Mouse (Mus musculus) heart, embryonic 11.5 days (tissue): ENCODE data around the gene Krt83. TPM values are rescaled to one million over a fixed set of nuclear protein-coding genes. Genes with fewer than 3 reads are reported as not detected.

Experiments used
- ATAC-seq: fragments of 200-750 bp; cut with Nextera tagmentation; replicated peaks from 2 replicates; pipeline ENCODE4 v1.8.0; 2017; ENCODE audit warnings: moderate library complexity; ENCODE audit not compliant: insufficient number of reproducible peaks, low FRiP score, low TSS enrichment
- H3K27ac ChIP-seq: fragments of 300-500 bp; sonication (generic); 2 replicates; pipeline ENCODE4 v1.5.1; 2014; ENCODE audit warnings: mild to moderate bottlenecking, low read depth, low read length
- H3K27me3 ChIP-seq: fragments of 300-500 bp; sonication (generic); 2 replicates; pipeline ENCODE4 v1.6.1; 2014; ENCODE audit warnings: mild to moderate bottlenecking, low read length, mixed read lengths; ENCODE audit not compliant: control insufficient read depth, insufficient read depth
- H3K36me3 ChIP-seq: fragments of 300-500 bp; sonication (generic); 2 replicates; pipeline ENCODE4 v1.6.1; 2014; ENCODE audit warnings: mild to moderate bottlenecking, low read length, moderate library complexity, mixed read lengths; ENCODE audit not compliant: control insufficient read depth, insufficient read depth
- H3K4me1 ChIP-seq: fragments of 300-500 bp; sonication (generic); 2 replicates; pipeline ENCODE4 v1.6.1; 2014; ENCODE audit warnings: low read length; ENCODE audit not compliant: control insufficient read depth, insufficient read depth
- H3K4me2 ChIP-seq: fragments of 300-500 bp; sonication (generic); 2 replicates; pipeline ENCODE4 v1.6.1; 2014; ENCODE audit warnings: mild to moderate bottlenecking, moderate library complexity
- H3K4me3 ChIP-seq: fragments of 300-500 bp; sonication (generic); 2 replicates; pipeline ENCODE4 v1.5.1; 2014; ENCODE audit warnings: low read depth, low read length
- H3K9ac ChIP-seq: fragments of 300-500 bp; sonication (generic); 2 replicates; pipeline ENCODE4 v1.6.1; 2014; ENCODE audit warnings: mild to moderate bottlenecking, low read depth, low read length, moderate library complexity
- H3K9me3 ChIP-seq: fragments of 300-500 bp; sonication (generic); replicated peaks from 2 replicates; pipeline ENCODE4 v1.6.1; 2016; ENCODE audit warnings: low read length; ENCODE audit not compliant: control insufficient read depth
- WGBS: fragments of 180-500 bp; shearing (Covaris S2); extraction: QIAGEN DNeasy Blood & Tissue Kit; methylation state at CpG from one replicate; pipeline ENCODE4 v1.1.7; 2014; ENCODE audit not compliant: insufficient replicate concordance; 5-methylcytosine and 5-hydroxymethylcytosine counted together
- polyA plus RNA-seq: library from polyadenylated mRNA; unstranded; fragments of >200 nt; fragmentation: Nextera tagmentation; extraction: Ambion mirVana; gene quantifications from 2 replicates; pipeline ENCODE4 v1.2.1, GENCODE M21; 2014

Gene Krt83
- polyA plus RNA-seq, 1 experiment from 2014 or later = not detected

GRCm38 (mm10) chr15:101440837-101441236, 50.5 kb downstream of the Krt83 start:
- Histone ChIP-seq H3K27me3 (peaks cover 39% of the 10 kb centered on the region), H3K27ac (no peak overlapping the region), H3K4me2 (no peak overlapping the region), H3K36me3 (no peaks in the 10 kb centered on the region), H3K4me3 (no peak overlapping the region), H3K9me3 (no peaks in the 10 kb centered on the region), H3K9ac (no peak overlapping the region), H3K4me1 (0 out of 2 replicates have a peak, but pooled peaks cover 2% of the 10 kb centered on the region)
- WGBS = 72% methylated on average over 4 of the region's 4 CpGs
- ATAC-seq = no peak

GRCm38 (mm10) chr15:101438555-101438954, 52.8 kb downstream of the Krt83 start, which contains the start of gene Krt87:
Krt87 (minus strand) TSS chr15:101438804.
- Histone ChIP-seq H3K9ac (0 out of 2 replicates have a peak within 1 kb of the TSS, but pooled peaks have one; percentile 34), H3K27me3 (peaks cover 39% of the 10 kb centered on the region), H3K36me3 (no peaks in the 10 kb centered on the region), H3K4me2 (peak within 1 kb of the TSS; percentile 49), H3K9me3 (no peaks in the 10 kb centered on the region), H3K4me1 (0 out of 2 replicates have a peak, but pooled peaks cover 2% of the 10 kb centered on the region), H3K4me3 (peak within 1 kb of the TSS; percentile 20; the same call in 1 of the 2 replicates), H3K27ac (no peak within 1 kb of the TSS)
- WGBS = 1% methylated on average over 34 of the region's 34 CpGs
- ATAC-seq = no peak

GRCm38 (mm10) chr15:101436611-101437010, 54.7 kb downstream of the Krt83 start:
- H3K27me3 ChIP-seq = peaks cover 39% of the 10 kb centered on the region
- WGBS = 76% methylated on average over 7 of the region's 7 CpGs
- no peak overlapping the region for H3K27ac ChIP-seq
- no peaks in the 10 kb centered on the region for H3K9me3 ChIP-seq
- 0 out of 2 replicates have a peak, but pooled peaks cover 2% of the 10 kb centered on the region for H3K4me1 ChIP-seq
- H3K4me3 ChIP-seq = no peak overlapping the region
- H3K36me3 ChIP-seq = no peaks in the 10 kb centered on the region
- no peak overlapping the region for H3K4me2 ChIP-seq
- H3K9ac ChIP-seq = no peak overlapping the region
- no peak for ATAC-seq

Other genes starting within 250 kb of the Krt83 start
- gene Nr4a1, start 237.2 kb downstream of the Krt83 start, polyA plus RNA-seq = 7.5 and 8.1 TPM in 2 replicates
- 49.4 and 50.1 TPM in 2 replicates for gene Atg101, start 207.2 kb downstream of the Krt83 start, polyA plus RNA-seq
- 1.3 and 2.2 TPM in 2 replicates for gene 6030408B16Rik, start 198.3 kb downstream of the Krt83 start, polyA plus RNA-seq
- 2.5 and 2.8 TPM in 2 replicates for gene Krt80, start 121.3 kb downstream of the Krt83 start, polyA plus RNA-seq
- gene Krt7, start 80.5 kb downstream of the Krt83 start, polyA plus RNA-seq = 23.8 and 25.8 TPM in 2 replicates
- gene Krt87, start 52.7 kb downstream of the Krt83 start, polyA plus RNA-seq = not detected in 2 replicates
- not detected in 2 replicates for gene Krt88, start 43.8 kb downstream of the Krt83 start, polyA plus RNA-seq
- not detected in 2 replicates for gene Krt81, start 27.8 kb downstream of the Krt83 start, polyA plus RNA-seq
- gene Krt86, start 18.0 kb downstream of the Krt83 start, polyA plus RNA-seq = not detected in 2 replicates
- not detected in 2 replicates for gene Gm49425, start 25.7 kb upstream of the Krt83 start, polyA plus RNA-seq
- gene Krt84, start 41.3 kb upstream of the Krt83 start, polyA plus RNA-seq = not detected in 2 replicates
- not detected in 2 replicates for gene Krt82, start 59.2 kb upstream of the Krt83 start, polyA plus RNA-seq
- 0.16 TPM in 1 of 2 replicates, not detected in the other for gene Krt90, start 71.4 kb upstream of the Krt83 start, polyA plus RNA-seq
- not detected in 2 replicates for gene Krt75, start 82.4 kb upstream of the Krt83 start, polyA plus RNA-seq
- gene Gm5414, start 136.7 kb upstream of the Krt83 start, polyA plus RNA-seq = not detected in 2 replicates
- gene Gm5478, start 155.9 kb upstream of the Krt83 start, polyA plus RNA-seq = not detected in 2 replicates
- gene Krt6b, start 188.8 kb upstream of the Krt83 start, polyA plus RNA-seq = not detected in 2 replicates
- not detected in 2 replicates for gene Krt6a, start 202.8 kb upstream of the Krt83 start, polyA plus RNA-seq
- 0.13 and 0.23 TPM in 2 replicates for gene Krt5, start 221.4 kb upstream of the Krt83 start, polyA plus RNA-seq